Mouse (Mus musculus) embryonic fibroblast, embryonic 13.5 days (primary cell): ENCODE data around the gene Ppcdc.

ENCODE experiments used
- CTCF ChIP-seq: IDR thresholded peaks from 2 replicates; pipeline ENCODE4 v1.5.1; 2011; ENCODE audit warnings: mild to moderate bottlenecking, control low read depth, low read length, moderate library complexity, borderline replicate concordance; ENCODE audit not compliant: insufficient read depth
- POLR2A ChIP-seq: IDR thresholded peaks from 2 replicates; pipeline ENCODE4 v1.6.1; 2011; ENCODE audit warnings: low read depth, mild to moderate bottlenecking, control low read depth, low read length, moderate library complexity

- TF ChIP-seq CTCF (no peak), POLR2A (no peak)
These were observed 19.8 kb upstream of the Ppcdc start for GRCm38 (mm10) chr9:57459707-57460106.
